ENCODE assay signal across 16 mouse cellular contexts in genomic region chr11:95596150-95596515, GRCm38 (mm10). TPM values are rescaled to one million over a fixed set of nuclear protein-coding genes. Genes with fewer than 3 reads are reported as not detected.
DNase-seq lines count a peak whose midpoint lies in the region; ATAC-seq lines count a peak whose summit lies in the region.
"Had no signal": no experiment of that assay in that cellular context is flagged by ENCODE, and none has a peak within 500 bp of the region (broad histone marks: within the 10 kb centered on the region; RNA-seq: fewer than 3 reads in every experiment).

No protein-coding gene starts in this region.

- no peak for DNase-seq in forebrain, embryonic 10.5 days (ENCODE audit: extremely low spot score, low spot score)
- DNase-seq in forebrain, embryonic 14.5 days (ENCODE audit: low spot score): no peak
- DNase-seq in kidney, adult 11 months: no peak
- DNase-seq in adrenal gland, adult 8-10 months: no peak
- DNase-seq in layer of hippocampus, adult 8-10 months (ENCODE audit: low spot score in 2 of 2): no peak
- DNase-seq: cerebellum, adult 2 months; midbrain, embryonic 14.5 days; right cerebral cortex, adult 18-20 months; thymus, adult 18-20 months had no signal

- no peaks in the 10 kb centered on the region for H3K36me3 ChIP-seq in forebrain, embryonic 10.5 days (replicated peaks)
- no peaks in the 10 kb centered on the region for H3K36me3 ChIP-seq in forebrain, embryonic 14.5 days (ENCODE audit: control insufficient read depth, insufficient read depth, low read length)
- no peaks in the 10 kb centered on the region for H3K36me3 ChIP-seq in kidney, embryonic 16.5 days (ENCODE audit: insufficient read depth, low read length)
- no peaks in the 10 kb centered on the region for H3K36me3 ChIP-seq in hindbrain, embryonic 15.5 days
- H3K36me3 ChIP-seq in neural tube, embryonic 13.5 days: no peaks in the 10 kb centered on the region
- H3K36me3 ChIP-seq: forebrain, embryonic 12.5 days; heart, embryonic 12.5 days; liver, embryonic 15.5 days had no signal

- no peak overlapping the region for H3K4me2 ChIP-seq in forebrain, embryonic 14.5 days (ENCODE audit: low read length)
- peak overlapping the region; percentile 7; the same call in 1 of the 2 replicates for H3K4me2 ChIP-seq in kidney, embryonic 16.5 days (replicated peaks; ENCODE audit: low read depth, low read length)
- no peak overlapping the region for H3K4me2 ChIP-seq in hindbrain, embryonic 15.5 days
- no peak overlapping the region for H3K4me2 ChIP-seq in neural tube, embryonic 13.5 days
- H3K4me2 ChIP-seq: forebrain, embryonic 12.5 days; heart, embryonic 12.5 days; liver, embryonic 15.5 days had no signal

- peaks cover 44% of the 10 kb centered on the region for H3K4me1 ChIP-seq in forebrain, embryonic 10.5 days
- no peaks in the 10 kb centered on the region for H3K4me1 ChIP-seq in forebrain, embryonic 14.5 days (ENCODE audit: control insufficient read depth, insufficient read depth, low read length)
- H3K4me1 ChIP-seq in kidney, embryonic 16.5 days (ENCODE audit: insufficient read depth, low read length): peaks cover 49% of the 10 kb centered on the region
- H3K4me1 ChIP-seq in hindbrain, embryonic 15.5 days (replicated peaks): peaks cover 37% of the 10 kb centered on the region
- H3K4me1 ChIP-seq in neural tube, embryonic 13.5 days (replicated peaks): peaks cover 59% of the 10 kb centered on the region

- H3K27ac ChIP-seq in forebrain, embryonic 10.5 days: peak overlapping the region; percentile 25; the same call in 1 of the 2 replicates
- no peak overlapping the region for H3K27ac ChIP-seq in forebrain, embryonic 14.5 days (ENCODE audit: low read depth, low read length)
- peak overlapping the region; percentile 84 for H3K27ac ChIP-seq in kidney, embryonic 16.5 days (ENCODE audit: low read length)
- H3K27ac ChIP-seq in hindbrain, embryonic 15.5 days (replicated peaks): peak overlapping the region; percentile 32; the same call in 1 of the 2 replicates
- peak overlapping the region; percentile 64 for H3K27ac ChIP-seq in neural tube, embryonic 13.5 days (replicated peaks)
- H3K27ac ChIP-seq: forebrain, embryonic 12.5 days; gastrocnemius, adult 2 months; liver, embryonic 15.5 days had no signal

- ATAC-seq in forebrain, embryonic 14.5 days: no peak
- peak; percentile 71 for ATAC-seq in kidney, embryonic 16.5 days (ENCODE audit: low FRiP score, low TSS enrichment)
- no peak for ATAC-seq in hindbrain, embryonic 15.5 days (ENCODE audit: low FRiP score, low read depth)
- 0 out of 2 replicates have a peak, but pooled peaks have one; percentile 30 for ATAC-seq in neural tube, embryonic 13.5 days (ENCODE audit: low read depth)

- WGBS in forebrain, embryonic 10.5 days: 23% methylated on average over 5 of the region's 5 CpGs
- 34% methylated on average over 5 of the region's 5 CpGs for WGBS in forebrain, embryonic 14.5 days
- 39% methylated on average over 5 of the region's 5 CpGs for WGBS in kidney, embryonic 16.5 days
- 32% methylated on average over 5 of the region's 5 CpGs for WGBS in hindbrain, embryonic 15.5 days
- 21% methylated on average over 5 of the region's 5 CpGs for whole genome bisulfite sequencing in neural tube, embryonic 13.5 days

- H3K9ac ChIP-seq in forebrain, embryonic 14.5 days (ENCODE audit: low read length): no peak overlapping the region; the same call in 1 of the 2 replicates
- H3K9ac ChIP-seq in kidney, embryonic 16.5 days (replicated peaks; ENCODE audit: low read length): peak overlapping the region; percentile 32; the same call in 1 of the 2 replicates
- no peak overlapping the region for H3K9ac ChIP-seq in hindbrain, embryonic 15.5 days
- H3K9ac ChIP-seq in neural tube, embryonic 13.5 days: 0 out of 2 replicates have a peak overlapping the region, but pooled peaks have one; percentile 9
- H3K9ac ChIP-seq: forebrain, embryonic 12.5 days; heart, embryonic 12.5 days; liver, embryonic 15.5 days had no signal

- no peaks in the 10 kb centered on the region for H3K9me3 ChIP-seq in forebrain, embryonic 10.5 days
- no peaks in the 10 kb centered on the region for H3K9me3 ChIP-seq in forebrain, embryonic 14.5 days (replicated peaks; ENCODE audit: control insufficient read depth, low read length)
- no peaks in the 10 kb centered on the region for H3K9me3 ChIP-seq in kidney, embryonic 16.5 days (ENCODE audit: low read length)
- no peaks in the 10 kb centered on the region for H3K9me3 ChIP-seq in hindbrain, embryonic 15.5 days
- H3K9me3 ChIP-seq in neural tube, embryonic 13.5 days: no peaks in the 10 kb centered on the region
- H3K9me3 ChIP-seq: forebrain, embryonic 12.5 days; heart, embryonic 12.5 days; liver, embryonic 15.5 days had no signal

- H3K27me3 ChIP-seq in forebrain, embryonic 10.5 days (ENCODE audit: poor library complexity, severe bottlenecking): peaks cover 99% of the 10 kb centered on the region
- H3K27me3 ChIP-seq in forebrain, embryonic 14.5 days (replicated peaks; ENCODE audit: control insufficient read depth, insufficient read depth, low read length): peaks cover 9% of the 10 kb centered on the region
- H3K27me3 ChIP-seq in kidney, embryonic 16.5 days (ENCODE audit: insufficient read depth, low read length): peaks cover 4% of the 10 kb centered on the region; the same call in 1 of the 2 replicates
- 0 out of 2 replicates have a peak, but pooled peaks cover under 1% of the 10 kb centered on the region for H3K27me3 ChIP-seq in hindbrain, embryonic 15.5 days
- peaks cover 15% of the 10 kb centered on the region for H3K27me3 ChIP-seq in neural tube, embryonic 13.5 days

- no peak overlapping the region for H3K4me3 ChIP-seq in forebrain, embryonic 10.5 days
- no peak overlapping the region for H3K4me3 ChIP-seq in forebrain, embryonic 14.5 days (ENCODE audit: low read depth, low read length)
- no peak overlapping the region for H3K4me3 ChIP-seq in kidney, embryonic 16.5 days (ENCODE audit: low read length)
- H3K4me3 ChIP-seq in hindbrain, embryonic 15.5 days: no peak overlapping the region
- H3K4me3 ChIP-seq in neural tube, embryonic 13.5 days: no peak overlapping the region
- H3K4me3 ChIP-seq: forebrain, embryonic 12.5 days; gastrocnemius, adult 2 months; heart, embryonic 12.5 days; liver, embryonic 15.5 days had no signal

RNA-seq across cellular contexts. Expression of gene Ngfr, which starts 8.6 kb away (rescaled TPM):
- 12.3 and 14.6 TPM in 2 replicates for polyA plus RNA-seq in forebrain, embryonic 10.5 days (2016; fragmentation: Nextera tagmentation; extraction: Ambion mirVana)
- 5.0 and 7.8 TPM in 2 replicates for polyA plus RNA-seq in forebrain, embryonic 14.5 days (2014; fragmentation: Nextera tagmentation; extraction: Ambion mirVana)
- 29.7 and 29.9 TPM in 2 replicates for polyA plus RNA-seq in kidney, embryonic 16.5 days (2015; fragmentation: Nextera tagmentation; extraction: Ambion mirVana)
- polyA plus RNA-seq in hindbrain, embryonic 15.5 days (2015; fragmentation: Nextera tagmentation; extraction: Ambion mirVana): 42.8 and 44.9 TPM in 2 replicates
- 97.1 and 121 TPM in 2 replicates for polyA plus RNA-seq in neural tube, embryonic 13.5 days (2015; fragmentation: Nextera tagmentation; extraction: Ambion mirVana)
- 1 to 10 TPM; 4.0 to 6.0 (median 5.2) TPM for total RNA-seq in adrenal gland, adult 8-10 months (2022)
- 1 to 10 TPM; 1.9 to 2.8 (median 2.3) TPM for total RNA-seq in layer of hippocampus, adult 8-10 months (2022)

Comparison
In these comparisons a context has a peak if more than half of its experiments do, and no peak if none do; other contexts are left out.
1. ATAC-seq: peak in kidney, embryonic 16.5 days (single experiment) and neural tube, embryonic 13.5 days (single experiment); none in forebrain, embryonic 14.5 days (single experiment) and hindbrain, embryonic 15.5 days (single experiment).
2. H3K9ac ChIP-seq: peak in kidney, embryonic 16.5 days (single experiment) and neural tube, embryonic 13.5 days (single experiment); none in forebrain, embryonic 14.5 days (single experiment) and hindbrain, embryonic 15.5 days (single experiment).